Mouse (Mus musculus): Measurements from ENCODE around the gene Ctse.
A peak's percentile ranks its signal among the peaks of the same experiment; 100 is the strongest.

Gene Ctse

GRCm38 (mm10) chr1:131637791-131638540, at the start of gene Ctse:
TSS of gene Ctse (plus strand) at chr1:131638306.
- DNase-seq = peak; percentile 28

GRCm38 (mm10) chr1:131598905-131599304, 39.2 kb upstream of the Ctse start, which contains the start of gene Avpr1b:
TSS of gene Avpr1b (plus strand) at chr1:131599239.
- no peak for DNase-seq

- no peak for DNase-seq
Observed at GRCm38 (mm10) chr1:131600314-131600713, 37.8 kb upstream of the Ctse start.

- DNase-seq = no peak
Observed at GRCm38 (mm10) chr1:131606719-131607118, 31.4 kb upstream of the Ctse start.

GRCm38 (mm10) chr1:131612556-131613155, 25.4 kb upstream of the Ctse start:
- DNase-seq = peak; percentile 25

- DNase-seq = peak; percentile 93
Observed at GRCm38 (mm10) chr1:131613361-131614133, 24.6 kb upstream of the Ctse start.

GRCm38 (mm10) chr1:131614641-131615040, 23.5 kb upstream of the Ctse start:
- DNase-seq = no peak

GRCm38 (mm10) chr1:131616131-131616530, 22.0 kb upstream of the Ctse start:
- no peak for DNase-seq

GRCm38 (mm10) chr1:131616546-131617220, 21.4 kb upstream of the Ctse start:
- no peak for DNase-seq

- DNase-seq = no peak
Observed at GRCm38 (mm10) chr1:131618576-131618975, 19.5 kb upstream of the Ctse start.

- DNase-seq = no peak
Observed at GRCm38 (mm10) chr1:131619348-131619747, 18.8 kb upstream of the Ctse start.

- no peak for DNase-seq
Observed at GRCm38 (mm10) chr1:131623644-131624043, 14.5 kb upstream of the Ctse start.

- DNase-seq = no peak
Observed at GRCm38 (mm10) chr1:131624175-131624835, 13.8 kb upstream of the Ctse start.

GRCm38 (mm10) chr1:131626200-131626599, 11.9 kb upstream of the Ctse start:
- no peak for DNase-seq

GRCm38 (mm10) chr1:131632216-131632615, 5.9 kb upstream of the Ctse start:
- DNase-seq = peak; percentile 23

- no peak for DNase-seq
Observed at GRCm38 (mm10) chr1:131634495-131634894, 3.6 kb upstream of the Ctse start.

- DNase-seq = peak; percentile 16
Observed at GRCm38 (mm10) chr1:131638541-131639421, 675 bp downstream of the Ctse start.

- no peak for DNase-seq
Observed at GRCm38 (mm10) chr1:131640062-131640461, 2.0 kb downstream of the Ctse start.

GRCm38 (mm10) chr1:131641565-131641964, 3.5 kb downstream of the Ctse start:
- no peak for DNase-seq

- no peak for DNase-seq
Observed at GRCm38 (mm10) chr1:131642251-131642650, 4.1 kb downstream of the Ctse start.

GRCm38 (mm10) chr1:131652670-131653443, 14.8 kb downstream of the Ctse start:
- DNase-seq = peak; percentile 9
